8 mouse cellular contexts compared by ENCODE assay signal in the genomic region with DNA sequence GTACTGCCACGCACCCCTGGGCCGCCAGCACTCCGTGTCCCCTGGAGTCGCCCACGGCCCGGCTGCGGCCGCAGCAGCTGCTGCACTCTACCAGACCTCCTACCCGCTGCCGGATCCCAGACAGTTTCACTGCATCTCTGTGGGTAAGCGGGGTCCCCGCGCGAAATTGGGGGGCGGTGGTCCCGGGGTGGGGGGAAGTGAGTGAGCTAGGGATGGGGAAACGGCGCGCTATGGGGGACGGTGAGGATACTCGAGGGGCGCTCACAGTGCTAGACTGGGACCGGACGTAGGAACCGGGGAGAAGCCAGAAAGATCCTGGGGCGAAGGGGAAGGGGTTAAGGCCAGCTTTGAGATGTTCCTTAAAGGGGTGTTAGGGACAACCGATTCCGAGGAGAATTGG. TPM values are rescaled to one million over a fixed set of nuclear protein-coding genes. Genes with fewer than 3 reads are reported as not detected.
DNase-seq lines count a peak whose midpoint lies in the region; ATAC-seq and TF ChIP-seq lines count a peak whose summit lies in the region.

No protein-coding gene starts in this region.

- peak; percentile 6 for ATAC-seq in hindbrain, embryonic 12.5 days (ENCODE audit: low FRiP score)
- no peak for ATAC-seq in midbrain, embryonic 12.5 days (ENCODE audit: low FRiP score, low read depth)
- no peak for ATAC-seq in monocyte, adult 5-6 weeks (replicated peaks; ENCODE audit: insufficient number of reproducible peaks, low FRiP score, low TSS enrichment, poor library complexity, severe bottlenecking)

- H3K27me3 ChIP-seq in heart, embryonic 10.5 days (ENCODE audit: insufficient read depth, poor library complexity, severe bottlenecking): peaks cover 98% of the 10 kb centered on the region
- H3K27me3 ChIP-seq in hindbrain, embryonic 12.5 days: peaks cover 96% of the 10 kb centered on the region
- H3K27me3 ChIP-seq in midbrain, embryonic 12.5 days: peaks cover 96% of the 10 kb centered on the region

- H3K27ac ChIP-seq in heart, embryonic 10.5 days: no peak overlapping the region
- no peak overlapping the region for H3K27ac ChIP-seq in ES-E14 (ENCODE audit: insufficient read depth, low read depth, low read length, poor library complexity, severe bottlenecking)
- H3K27ac ChIP-seq in hindbrain, embryonic 12.5 days: no peak overlapping the region
- peak overlapping the region; percentile 31; the same call in 1 of the 2 replicates for H3K27ac ChIP-seq in midbrain, embryonic 12.5 days (replicated peaks)

- H3K9ac ChIP-seq in ES-E14 (ENCODE audit: insufficient read depth, low read depth, low read length, poor library complexity, severe bottlenecking): 0 out of 2 replicates have a peak overlapping the region, but pooled peaks have one; percentile 2
- H3K9ac ChIP-seq in hindbrain, embryonic 12.5 days: peak overlapping the region; percentile 43; the same call in 1 of the 2 replicates
- H3K9ac ChIP-seq in midbrain, embryonic 12.5 days (replicated peaks): peak overlapping the region; percentile 50

- no peaks in the 10 kb centered on the region for H3K36me3 ChIP-seq in heart, embryonic 10.5 days
- no peaks in the 10 kb centered on the region for H3K36me3 ChIP-seq in ES-E14 (ENCODE audit: control insufficient read depth, insufficient read depth, low read length, poor library complexity, severe bottlenecking)
- no peaks in the 10 kb centered on the region for H3K36me3 ChIP-seq in hindbrain, embryonic 12.5 days
- no peaks in the 10 kb centered on the region for H3K36me3 ChIP-seq in midbrain, embryonic 12.5 days

- in situ Hi-C loops in ES-E14 (cut with MboI; ENCODE audit: low sequenced_read_pairs in 2 of 2, unreplicated experiment in 2 of 2): loop anchor here in 1 of 2 experiments (10.0 kb wide), 1 partner anchor 86 kb away; no protein-coding TSS in a partner anchor

- 2% methylated on average over 28 of the region's 28 CpGs for WGBS in heart, embryonic 10.5 days
- 2% methylated on average over 27 of the region's 28 CpGs for WGBS in hindbrain, embryonic 12.5 days
- under 1% methylated on average over 28 of the region's 28 CpGs for WGBS in midbrain, embryonic 12.5 days

- peak overlapping the region; percentile 54 for H3K4me2 ChIP-seq in hindbrain, embryonic 12.5 days (replicated peaks)
- peak overlapping the region; percentile 77 for H3K4me2 ChIP-seq in midbrain, embryonic 12.5 days (replicated peaks)

- H3K4me1 ChIP-seq in heart, embryonic 10.5 days: peaks cover 23% of the 10 kb centered on the region
- peaks cover 0 to 22% of the 10 kb centered on the region in 2 experiments; a peak in 1 of 4 replicates for H3K4me1 ChIP-seq in ES-E14 (ENCODE audit: control insufficient read depth in 2 of 2, insufficient read depth in 2 of 2, low read length in 2 of 2, poor library complexity in 1 of 2)
- H3K4me1 ChIP-seq in hindbrain, embryonic 12.5 days: peaks cover 35% of the 10 kb centered on the region
- H3K4me1 ChIP-seq in midbrain, embryonic 12.5 days: peaks cover 35% of the 10 kb centered on the region

- no peak for DNase-seq in heart, embryonic 10.5 days (ENCODE audit: low spot score)
- DNase-seq in heart, postnatal 14 days: no peak
- no peak for DNase-seq in ES-E14 (ENCODE audit: low read depth, low spot score)
- no peak for DNase-seq in urinary bladder, postnatal 10 days (ENCODE audit: low spot score)
- DNase-seq in frontal cortex, adult 2 months (ENCODE audit: extremely low spot score in 1 of 2, low spot score in 1 of 2): no peak

- peak overlapping the region; percentile 52 for H3K4me3 ChIP-seq in heart, embryonic 10.5 days
- H3K4me3 ChIP-seq in ES-E14 (ENCODE audit: insufficient read depth in 1 of 2, low read depth in 1 of 2, low read length in 2 of 2, poor library complexity in 1 of 2, severe bottlenecking in 1 of 2): peak overlapping the region; percentile 36 to 59; a peak in 3 of 4 replicates
- H3K4me3 ChIP-seq in hindbrain, embryonic 12.5 days: peak overlapping the region; percentile 39
- peak overlapping the region; percentile 51 for H3K4me3 ChIP-seq in midbrain, embryonic 12.5 days

- intact Hi-C loops in heart, postnatal 14 days (cut with DNase I): no loop called here

- no peaks in the 10 kb centered on the region for H3K9me3 ChIP-seq in heart, embryonic 10.5 days
- no peaks in the 10 kb centered on the region for H3K9me3 ChIP-seq in ES-E14 (ENCODE audit: control insufficient read depth, insufficient read depth, low read depth, low read length)
- no peaks in the 10 kb centered on the region for H3K9me3 ChIP-seq in hindbrain, embryonic 12.5 days (replicated peaks)
- no peaks in the 10 kb centered on the region for H3K9me3 ChIP-seq in midbrain, embryonic 12.5 days

TF ChIP-seq in ES-E14, 5 proteins besides CTCF, POLR2A, EP300 and RAD21:
- TF ChIP-seq ZNF384 (IDR thresholded peaks at IDR 0.05; ENCODE audit: low read depth, low read length) (no peak), MAFK (IDR thresholded peaks at IDR 0.05; ENCODE audit: insufficient read depth, low read depth, low read length) (no peak), HCFC1 (IDR thresholded peaks at IDR 0.05; ENCODE audit: borderline replicate concordance, insufficient read depth, low read length) (no peak)

RNA-seq across cellular contexts. Expression of gene Gsx1, which starts 0.7 kb away (rescaled TPM):
- not detected in 2 replicates for polyA plus RNA-seq in heart, embryonic 10.5 days (2016; fragmentation: Nextera tagmentation; extraction: Ambion mirVana)
- not detected for total RNA-seq in heart, postnatal 14 days (2021)
- 0.26 TPM in 1 of 2 replicates, not detected in the other for total RNA-seq in ES-E14 (2012; rRNA removed)
- 8.6 and 9.3 TPM in 2 replicates for polyA plus RNA-seq in hindbrain, embryonic 12.5 days (2016; fragmentation: Nextera tagmentation; extraction: Ambion mirVana)
- polyA plus RNA-seq in midbrain, embryonic 12.5 days (2016; fragmentation: Nextera tagmentation; extraction: Ambion mirVana): 26.9 and 27.6 TPM in 2 replicates
- not detected in 3 replicates for total RNA-seq in monocyte, adult 5-6 weeks (2017)
- 0.74 and 0.86 TPM in 2 replicates for polyA plus RNA-seq in frontal cortex, adult 2 months (2012; rRNA removed)
